Mouse (Mus musculus) myocyte (in vitro differentiated cells): ENCODE results near the gene Chaf1a. TPM values are rescaled to one million over a fixed set of nuclear protein-coding genes. Genes with fewer than 3 reads are reported as not detected.
A peak's percentile ranks its signal among the peaks of the same experiment; 100 is the strongest.
"Not testable (repeated sequence)": the region's sequence is repeated elsewhere in the genome, so short reads cannot be mapped to it uniquely, and the experiment has no call there.

Source experiments
- H3K27me3 ChIP-seq: one replicate; pipeline ENCODE4 v1.6.1; 2011; ENCODE audit not compliant: control insufficient read depth, insufficient read depth, insufficient read length
- H3K36me3 ChIP-seq: one replicate; pipeline ENCODE4 v1.6.1; 2011; ENCODE audit not compliant: control insufficient read depth, insufficient read depth
- H3K4me2 ChIP-seq: one replicate; pipeline ENCODE4 v1.6.1; 2011; ENCODE audit warnings: low read depth, control low read depth
- H3K4me3 ChIP-seq: one replicate; pipeline ENCODE4 v1.5.1; 2011; ENCODE audit warnings: mild to moderate bottlenecking, control low read depth, moderate library complexity
- H3K79me2 ChIP-seq: one replicate; pipeline ENCODE4 v1.6.1; 2011; ENCODE audit not compliant: control insufficient read depth, insufficient read depth
- H3ac ChIP-seq: one replicate; pipeline ENCODE4 v1.6.1; 2011; ENCODE audit not compliant: control insufficient read depth, insufficient read length
- CEBPB ChIP-seq: IDR thresholded peaks from 2 replicates; pipeline ENCODE4 v1.6.1; 2011; ENCODE audit warnings: mild to moderate bottlenecking, moderate library complexity; ENCODE audit not compliant: poor library complexity, insufficient read depth, severe bottlenecking
- E2F4 ChIP-seq: IDR thresholded peaks from one replicate; pipeline ENCODE4 v1.6.1; 2011; ENCODE audit warnings: mild to moderate bottlenecking, control low read depth, moderate library complexity; ENCODE audit not compliant: insufficient read depth
- MAX ChIP-seq: IDR thresholded peaks from one replicate; pipeline ENCODE4 v1.6.1; 2011; ENCODE audit warnings: low read depth, mild to moderate bottlenecking, control low read depth
- MYOD1 ChIP-seq, 3 experiments: IDR thresholded peaks; one replicate each; pipeline ENCODE4 v1.6.1; 2011; ENCODE audit warnings: control low read depth in 2 of 3, low read depth in 2 of 3, mild to moderate bottlenecking in 2 of 3, moderate library complexity in 1 of 3; ENCODE audit not compliant: insufficient read length in 2 of 3, control insufficient read depth in 1 of 3
- MYOG ChIP-seq, 3 experiments: IDR thresholded peaks; one replicate each; pipeline ENCODE4 v1.6.1; 2011; ENCODE audit warnings: control low read depth in 2 of 3, low read depth in 2 of 3, mild to moderate bottlenecking in 2 of 3; ENCODE audit not compliant: insufficient read length in 2 of 3, control insufficient read depth in 1 of 3, insufficient read depth in 1 of 3
- POLR2A ChIP-seq: IDR thresholded peaks from one replicate; pipeline ENCODE4 v1.6.1; 2011; ENCODE audit warnings: low read depth, mild to moderate bottlenecking, control low read depth, moderate library complexity; ENCODE audit not compliant: insufficient read length
- POLR2AphosphoS2 ChIP-seq: IDR thresholded peaks from one replicate; pipeline ENCODE4 v1.6.1; 2011; ENCODE audit warnings: low read depth, control low read depth; ENCODE audit not compliant: insufficient read length
- REST ChIP-seq: IDR thresholded peaks from one replicate; pipeline ENCODE4 v1.6.1; 2011; ENCODE audit warnings: mild to moderate bottlenecking, control low read depth, moderate library complexity; ENCODE audit not compliant: insufficient read depth, insufficient read length
- SRF ChIP-seq: IDR thresholded peaks from one replicate; pipeline ENCODE4 v1.6.1; 2011; ENCODE audit warnings: low read depth; ENCODE audit not compliant: control insufficient read depth, insufficient read length
- TCF12 ChIP-seq: IDR thresholded peaks from one replicate; pipeline ENCODE4 v1.6.1; 2011; ENCODE audit warnings: mild to moderate bottlenecking, control low read depth; ENCODE audit not compliant: poor library complexity, insufficient read depth, severe bottlenecking
- TCF3 ChIP-seq: IDR thresholded peaks from one replicate; pipeline ENCODE4 v1.6.1; 2011; ENCODE audit warnings: low read depth, control low read depth; ENCODE audit not compliant: insufficient read length
- USF1 ChIP-seq: IDR thresholded peaks from one replicate; pipeline ENCODE4 v1.6.1; 2011; ENCODE audit warnings: low read depth, mild to moderate bottlenecking, control low read depth, moderate library complexity
- polyA plus RNA-seq: library from polyadenylated mRNA; unstranded; fragments of >200 nt; fragmentation: generic; extraction: Trizol; gene quantifications from one replicate; pipeline ENCODE4 v1.2.1, GENCODE M21; 2012; ENCODE audit warnings: missing spikeins

Chaf1a gene
- polyA plus RNA-seq, 1 experiment: 8.0 TPM

GRCm38 (mm10) chr17:56074827-56075208 is 34.6 kb downstream of the Chaf1a start, which contains the start of gene Ubxn6:
TSS of gene Ubxn6 (minus strand) at chr17:56075028.
- no peaks in the 10 kb centered on the region for H3K27me3 ChIP-seq
- H3K4me2 ChIP-seq: peak within 1 kb of the TSS; percentile 90
- TF ChIP-seq MAX: no peak
- peak; percentile 87 for TF ChIP-seq USF1
- peaks cover 16% of the 10 kb centered on the region for H3K36me3 ChIP-seq
- H3ac ChIP-seq: no peak within 1 kb of the TSS
- H3K4me3 ChIP-seq: peak within 1 kb of the TSS; percentile 44
- H3K79me2 ChIP-seq: peaks cover 1% of the 10 kb centered on the region

- TF ChIP-seq MYOD1 (IDR thresholded peaks at IDR 0.05; ENCODE audit: control insufficient read depth in 1 of 3, insufficient read length in 2 of 3, low read depth in 2 of 3) (no peak), POLR2A (no peak), E2F4 (no peak), MYOG (IDR thresholded peaks at IDR 0.05; ENCODE audit: control insufficient read depth in 1 of 3, insufficient read depth in 1 of 3, insufficient read length in 2 of 3, low read depth in 2 of 3) (no peak), TCF12 (no peak), SRF (no peak)
- H3K4me3 ChIP-seq: no peak overlapping the region
- no peak overlapping the region for H3ac ChIP-seq
- no peak overlapping the region for H3K4me2 ChIP-seq
- H3K27me3 ChIP-seq: no peaks in the 10 kb centered on the region
- H3K79me2 ChIP-seq: peaks cover 29% of the 10 kb centered on the region
- peaks cover 2% of the 10 kb centered on the region for H3K36me3 ChIP-seq
Measured at GRCm38 (mm10) chr17:56077523-56077922, 37.3 kb downstream of the Chaf1a start.

- H3K36me3 ChIP-seq, H3K27me3 ChIP-seq, H3ac ChIP-seq: not testable (repeated sequence)
- Histone ChIP-seq H3K79me2 (peaks cover 35% of the 10 kb centered on the region), H3K4me3 (peak overlapping the region; percentile 68), H3K4me2 (peak overlapping the region; percentile 76)
Measured at GRCm38 (mm10) chr17:56078361-56078760, 38.1 kb downstream of the Chaf1a start.

GRCm38 (mm10) chr17:56078880-56079795 is 38.9 kb downstream of the Chaf1a start, which contains the start of gene Hdgfl2:
TSS of gene Hdgfl2 (plus strand) at chr17:56079634.
- peaks cover 3% of the 10 kb centered on the region for H3K36me3 ChIP-seq
- H3K27me3 ChIP-seq: no peaks in the 10 kb centered on the region
- peak within 1 kb of the TSS; percentile 68 for H3K4me3 ChIP-seq
- H3K79me2 ChIP-seq: peaks cover 35% of the 10 kb centered on the region
- TF ChIP-seq POLR2A: peak; percentile 96
- no peak for TF ChIP-seq TCF12
- TF ChIP-seq POLR2AphosphoS2: peak; percentile 94
- no peak for TF ChIP-seq MYOG (IDR thresholded peaks at IDR 0.05; ENCODE audit: control insufficient read depth in 1 of 3, insufficient read depth in 1 of 3, insufficient read length in 2 of 3, low read depth in 2 of 3)
- peak; percentile 95 for TF ChIP-seq SRF
- TF ChIP-seq E2F4: peak; percentile 89
- peak within 1 kb of the TSS; percentile 53 for H3ac ChIP-seq
- H3K4me2 ChIP-seq: peak within 1 kb of the TSS; percentile 84

- no peak for TF ChIP-seq CEBPB
- no peak for TF ChIP-seq MYOD1 (IDR thresholded peaks at IDR 0.05; ENCODE audit: control insufficient read depth in 1 of 3, insufficient read length in 2 of 3, low read depth in 2 of 3)
- no peak for TF ChIP-seq POLR2AphosphoS2
- no peak for TF ChIP-seq POLR2A
- TF ChIP-seq TCF12: no peak
- TF ChIP-seq REST: no peak
- no peak for TF ChIP-seq SRF
- TF ChIP-seq E2F4: no peak
- no peak for TF ChIP-seq MAX
- no peak for TF ChIP-seq TCF3
- no peak for TF ChIP-seq MYOG (IDR thresholded peaks at IDR 0.05; ENCODE audit: control insufficient read depth in 1 of 3, insufficient read depth in 1 of 3, insufficient read length in 2 of 3, low read depth in 2 of 3)
- TF ChIP-seq USF1: no peak
- Histone ChIP-seq H3K27me3 (no peaks in the 10 kb centered on the region), H3K4me3 (peak overlapping the region; percentile 68), H3K36me3 (peaks cover 3% of the 10 kb centered on the region), H3K4me2 (peak overlapping the region; percentile 84), H3K79me2 (peaks cover 39% of the 10 kb centered on the region), H3ac (peak overlapping the region; percentile 53)
Measured at GRCm38 (mm10) chr17:56079921-56080320, 39.7 kb downstream of the Chaf1a start.
